Mouse (Mus musculus) kidney, adult 2 months (tissue): ENCODE results near the gene Mnt. TPM values are rescaled to one million over a fixed set of nuclear protein-coding genes. Genes with fewer than 3 reads are reported as not detected.

ENCODE experiments used
- DNase-seq: peaks from one replicate; pipeline ENCODE4 v3.0.0; 2021
- H3K27ac ChIP-seq: fragments of 200-500 bp; 2 replicates; pipeline ENCODE4 v1.5.1; 2012; ENCODE audit warnings: low read depth, low read length, control low read depth, inconsistent platforms; ENCODE audit not compliant: insufficient read depth
- H3K27me3 ChIP-seq: fragments of 200-500 bp; replicated peaks from 2 replicates; pipeline ENCODE4 v1.6.1; 2012; ENCODE audit warnings: mild to moderate bottlenecking, moderate library complexity, low read length, inconsistent platforms; ENCODE audit not compliant: control insufficient read depth, insufficient read depth
- H3K36me3 ChIP-seq: fragments of 200-500 bp; 2 replicates; pipeline ENCODE4 v1.6.1; 2012; ENCODE audit warnings: mild to moderate bottlenecking, moderate library complexity, low read length, inconsistent platforms; ENCODE audit not compliant: control insufficient read depth, insufficient read depth
- H3K4me1 ChIP-seq: fragments of 200-500 bp; 2 replicates; pipeline ENCODE4 v1.6.1; 2011; ENCODE audit warnings: low read length; ENCODE audit not compliant: control insufficient read depth, insufficient read depth
- H3K4me3 ChIP-seq: fragments of 200-500 bp; 2 replicates; pipeline ENCODE4 v1.5.1; 2011; ENCODE audit warnings: mild to moderate bottlenecking, low read depth, low read length, control low read depth; ENCODE audit not compliant: insufficient read depth
- CTCF ChIP-seq: fragments of 200-500 bp; conservative IDR thresholded peaks from 2 replicates; pipeline ENCODE4 v1.5.1; 2011; ENCODE audit warnings: low read depth, mild to moderate bottlenecking, control low read depth, low read length, moderate library complexity, mixed read lengths; ENCODE audit not compliant: insufficient read depth, insufficient read length
- POLR2A ChIP-seq: fragments of 200-500 bp; IDR thresholded peaks from one replicate; pipeline ENCODE4 v1.6.1; 2011; ENCODE audit warnings: low read depth, low read length, control low read depth
- WGBS: fragments of 180-500 bp; shearing (Covaris S2); methylation state at CpG from one replicate; pipeline ENCODE4 v1.1.7; 2018; 5-methylcytosine and 5-hydroxymethylcytosine counted together
- polyA plus RNA-seq: library from polyadenylated mRNA; depleted of rRNA; stranded (reverse); fragments of >200 nt; gene quantifications from 2 replicates; pipeline ENCODE4 v1.2.3, GENCODE M21; 2012

Mnt gene
- polyA plus RNA-seq, 1 experiment: 13.9 TPM

DNA sequence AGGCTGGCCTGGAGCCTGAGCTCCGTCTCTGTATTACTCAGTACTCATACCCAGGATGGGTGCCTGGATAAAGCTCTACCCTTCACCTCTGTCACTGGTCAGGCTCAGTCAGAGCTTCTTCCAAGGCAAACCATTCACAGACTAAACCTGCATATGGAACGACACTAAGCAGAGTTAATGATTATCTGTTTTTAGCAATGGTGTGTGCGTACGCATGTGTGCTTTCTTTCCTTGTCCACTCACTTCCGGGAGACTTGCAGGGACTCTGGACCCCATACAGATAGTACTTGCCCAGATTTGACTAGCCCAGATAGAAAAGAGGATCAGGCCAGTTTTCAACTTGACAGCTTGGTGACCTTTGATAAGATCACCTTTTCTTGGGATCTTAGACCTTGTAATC lies 4.0 kb upstream of the Mnt start:
- no peak for TF ChIP-seq POLR2A
- TF ChIP-seq CTCF: no peak
- peak; percentile 69 for DNase-seq
- WGBS: 45% methylated on average over 5 of the region's 5 CpGs
- Histone ChIP-seq H3K4me3 (no peak overlapping the region), H3K27ac (peak overlapping the region; percentile 43), H3K27me3 (no peaks in the 10 kb centered on the region), H3K4me1 (peaks cover 45% of the 10 kb centered on the region), H3K36me3 (no peaks in the 10 kb centered on the region)

GRCm38 (mm10) chr11:74827791-74828403 lies 2.8 kb upstream of the Mnt start:
- 56% methylated on average over 7 of the region's 7 CpGs for WGBS
- Histone ChIP-seq H3K27ac (peak overlapping the region; percentile 17; the same call in 1 of the 2 replicates), H3K27me3 (no peaks in the 10 kb centered on the region), H3K4me1 (peaks cover 40% of the 10 kb centered on the region), H3K4me3 (no peak overlapping the region), H3K36me3 (no peaks in the 10 kb centered on the region)
- TF ChIP-seq POLR2A: no peak
- TF ChIP-seq CTCF: no peak
- DNase-seq: peak; percentile 59

- Histone ChIP-seq H3K27me3 (no peaks in the 10 kb centered on the region), H3K36me3 (no peaks in the 10 kb centered on the region), H3K4me1 (peaks cover 42% of the 10 kb centered on the region), H3K4me3 (no peak overlapping the region), H3K27ac (peak overlapping the region; percentile 17; the same call in 1 of the 2 replicates)
- DNase-seq: no peak
- WGBS: 48% methylated on average over 2 of the region's 2 CpGs
- TF ChIP-seq CTCF: 0 out of 2 replicates have a peak, but pooled peaks have one; percentile 2
- TF ChIP-seq POLR2A: no peak
These were observed 2.3 kb upstream of the Mnt start for GRCm38 (mm10) chr11:74828404-74828931.

DNA sequence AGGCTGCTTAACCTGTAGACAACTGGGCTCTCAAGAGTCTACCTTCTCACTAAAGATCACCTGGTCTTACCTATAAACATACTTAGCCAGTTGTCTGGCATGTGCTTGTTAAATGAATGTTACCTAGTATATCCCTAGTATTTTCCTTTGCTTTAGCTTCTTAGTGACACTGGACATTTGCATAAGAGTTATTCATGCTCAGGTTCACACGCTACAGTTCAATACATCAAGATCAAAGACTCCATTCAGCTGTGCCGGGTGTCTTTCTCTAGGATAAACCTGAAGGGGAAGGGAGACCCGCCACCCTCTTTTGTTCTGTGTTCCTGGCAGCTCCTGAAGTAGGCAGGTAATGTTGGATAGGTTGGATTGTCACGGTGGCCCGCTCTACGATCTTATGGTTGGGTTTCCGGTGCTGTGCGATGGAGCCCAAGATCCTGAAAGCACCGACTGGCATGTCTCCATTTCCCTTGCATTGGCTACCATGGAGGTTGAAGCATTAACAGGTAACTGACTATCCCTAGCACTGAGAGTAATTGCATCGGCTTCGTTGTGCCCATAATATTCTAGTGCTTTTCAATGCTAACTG lies 1.7 kb upstream of the Mnt start:
- peaks cover 44% of the 10 kb centered on the region for H3K4me1 ChIP-seq
- TF ChIP-seq POLR2A (no peak), CTCF (no peak)
- 32% methylated on average over 11 of the region's 11 CpGs for WGBS

GRCm38 (mm10) chr11:74829812-74830211 lies 908 bp upstream of the Mnt start:
- Histone ChIP-seq H3K4me1 (peaks cover 51% of the 10 kb centered on the region), H3K4me3 (peak overlapping the region; percentile 54), H3K27me3 (no peaks in the 10 kb centered on the region), H3K36me3 (no peaks in the 10 kb centered on the region), H3K27ac (peak overlapping the region; percentile 94)
- WGBS: under 1% methylated on average over 20 of the region's 20 CpGs
- peak; percentile 91 for DNase-seq
- TF ChIP-seq CTCF (peak; percentile 20; the same call in 1 of the 2 replicates), POLR2A (no peak)

More for the DNA sequence above, 1.7 kb upstream of the Mnt start:
- Histone ChIP-seq H3K4me3 (no peak overlapping the region), H3K36me3 (no peaks in the 10 kb centered on the region), H3K27me3 (no peaks in the 10 kb centered on the region), H3K27ac (peak overlapping the region; percentile 94)
- DNase-seq: no peak

DNA sequence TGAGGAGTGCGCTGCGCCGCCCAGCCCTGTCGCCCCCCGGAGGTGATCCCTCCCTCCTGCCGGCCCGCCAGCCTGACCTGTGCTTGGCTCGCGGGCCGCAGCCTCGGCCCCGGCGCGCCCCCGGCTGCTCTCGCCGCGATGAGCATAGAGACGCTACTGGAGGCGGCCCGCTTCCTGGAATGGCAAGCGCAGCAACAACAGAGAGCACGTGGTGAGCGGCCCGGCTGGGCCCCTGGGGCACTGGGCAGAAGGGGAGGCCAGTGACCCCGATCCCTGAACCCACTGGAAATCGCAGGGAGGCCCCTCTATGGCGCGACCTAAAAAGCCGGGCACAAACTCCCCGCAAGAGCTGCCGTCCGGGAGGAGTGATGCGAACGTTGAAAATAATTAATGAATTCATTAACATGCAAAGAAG lies 478 bp downstream of the Mnt start:
- H3K36me3 ChIP-seq: no peaks in the 10 kb centered on the region
- TF ChIP-seq POLR2A: no peak
- TF ChIP-seq CTCF: no peak
- no peaks in the 10 kb centered on the region for H3K27me3 ChIP-seq
- peak overlapping the region; percentile 82 for H3K27ac ChIP-seq
- under 1% methylated on average over 35 of the region's 35 CpGs for WGBS
- peak; percentile 75 for DNase-seq
- H3K4me1 ChIP-seq: peaks cover 50% of the 10 kb centered on the region
- H3K4me3 ChIP-seq: peak overlapping the region; percentile 75
